Mouse (Mus musculus) brain, adult 2 months (tissue): ENCODE measurements around the gene Cnbp.

Experiments
- DNase-seq: peaks from one replicate; pipeline ENCODE4 v3.0.0; 2011; ENCODE audit warnings: low read depth, low spot score

The Cnbp gene

DNA sequence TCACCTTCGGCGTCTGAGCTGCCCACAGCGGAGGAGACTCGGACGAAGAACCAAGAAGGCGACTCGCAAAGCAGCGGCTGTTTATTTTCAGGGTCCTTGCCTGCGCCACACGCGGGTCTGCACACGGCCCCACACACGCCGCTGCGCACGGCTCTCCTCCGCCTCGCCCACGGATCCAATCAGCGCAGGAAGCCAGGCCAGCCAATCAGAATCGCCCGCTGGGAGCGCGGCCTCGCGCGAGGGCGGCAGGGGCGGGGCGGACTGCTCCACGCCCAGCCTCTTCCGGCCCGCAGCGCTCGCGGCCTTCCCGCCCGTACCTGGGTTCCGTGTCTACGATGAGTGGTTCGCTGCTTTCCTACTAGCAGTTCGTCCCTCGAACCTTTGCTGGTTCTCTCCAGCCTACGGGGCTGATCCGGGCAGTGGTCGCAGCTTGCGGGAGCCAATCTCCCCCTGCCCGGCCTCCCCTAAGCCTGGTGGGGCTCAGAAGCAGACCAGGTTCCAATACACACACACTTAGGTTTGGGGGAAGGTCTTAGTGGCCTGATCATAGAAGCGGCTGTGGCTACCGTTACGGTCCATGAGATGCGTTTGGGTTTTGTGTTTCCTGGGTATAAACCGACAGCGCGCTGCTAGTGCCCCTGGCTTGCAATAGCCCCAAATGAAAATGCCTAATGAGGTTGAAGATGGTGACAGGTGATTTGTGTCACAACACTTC, at the start of gene Cnbp:
Gene Cnbp, minus strand, starts transcription at position 207 of the 715 bp plus-strand sequence.
- peak; percentile 99 for DNase-seq

DNA sequence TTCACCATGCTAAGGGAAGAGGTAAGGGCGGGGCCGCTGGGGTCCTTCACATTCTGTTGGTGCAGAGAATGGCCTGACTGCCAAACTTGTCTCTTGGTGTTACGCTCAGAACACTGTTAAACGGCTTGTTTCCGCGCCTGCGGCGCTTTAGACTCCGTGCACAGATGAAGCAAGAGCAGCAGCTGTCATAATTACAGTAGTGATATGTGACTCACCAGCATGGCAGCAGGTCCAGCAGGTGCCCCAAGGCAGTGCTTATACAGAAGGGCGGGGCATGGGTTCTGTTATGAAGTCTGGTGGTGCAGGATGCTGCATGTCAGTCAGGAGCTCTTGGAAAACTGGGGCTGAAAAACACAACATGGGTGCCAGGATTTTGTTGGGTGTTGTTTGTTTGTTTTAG, 47.1 kb upstream of the Cnbp start:
- peak; percentile 41 for DNase-seq

- peak; percentile 81 for DNase-seq
These were observed 43.0 kb upstream of the Cnbp start for GRCm38 (mm10) chr6:87893931-87894330.

- peak; percentile 99 for DNase-seq
These were observed 36.8 kb upstream of the Cnbp start, which contains the start of gene Copg1 for GRCm38 (mm10) chr6:87887594-87888233. Gene Copg1 (plus strand): TSS chr6:87887814.

DNA sequence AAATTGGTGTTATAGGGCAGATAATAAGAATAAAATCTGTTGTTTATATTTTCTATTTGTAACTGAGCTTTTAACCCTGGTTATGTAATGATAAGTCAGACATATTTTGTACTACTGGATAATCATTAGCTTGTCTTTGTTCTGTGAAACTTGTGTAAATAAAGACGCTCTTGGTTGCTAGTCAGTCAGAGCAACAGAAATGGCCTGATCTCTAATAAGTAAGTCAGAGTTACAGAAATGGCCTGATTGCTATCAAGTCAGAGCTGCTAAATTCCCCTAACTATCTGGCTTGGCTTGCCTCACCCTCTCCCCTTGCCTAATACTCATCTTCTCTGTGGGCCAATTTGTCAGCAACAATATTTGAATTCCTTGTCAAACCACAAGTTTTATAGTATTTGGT, 35.8 kb upstream of the Cnbp start:
- DNase-seq, result no peak

- DNase-seq, result peak; percentile 97
These were observed 31.9 kb upstream of the Cnbp start for GRCm38 (mm10) chr6:87882816-87883215.

GRCm38 (mm10) chr6:87882221-87882620, 31.3 kb upstream of the Cnbp start:
- no peak for DNase-seq

- DNase-seq, result no peak
These were observed 28.7 kb upstream of the Cnbp start for GRCm38 (mm10) chr6:87879628-87880027.

GRCm38 (mm10) chr6:87879010-87879409, 28.1 kb upstream of the Cnbp start:
- no peak for DNase-seq

GRCm38 (mm10) chr6:87876068-87876643, 25.2 kb upstream of the Cnbp start:
- DNase-seq, result no peak

- DNase-seq, result no peak
These were observed 24.7 kb upstream of the Cnbp start for GRCm38 (mm10) chr6:87875562-87875961.

GRCm38 (mm10) chr6:87875083-87875482, 24.2 kb upstream of the Cnbp start:
- peak; percentile 45 for DNase-seq

- DNase-seq, result no peak
These were observed 23.1 kb upstream of the Cnbp start for GRCm38 (mm10) chr6:87873963-87874362.

DNA sequence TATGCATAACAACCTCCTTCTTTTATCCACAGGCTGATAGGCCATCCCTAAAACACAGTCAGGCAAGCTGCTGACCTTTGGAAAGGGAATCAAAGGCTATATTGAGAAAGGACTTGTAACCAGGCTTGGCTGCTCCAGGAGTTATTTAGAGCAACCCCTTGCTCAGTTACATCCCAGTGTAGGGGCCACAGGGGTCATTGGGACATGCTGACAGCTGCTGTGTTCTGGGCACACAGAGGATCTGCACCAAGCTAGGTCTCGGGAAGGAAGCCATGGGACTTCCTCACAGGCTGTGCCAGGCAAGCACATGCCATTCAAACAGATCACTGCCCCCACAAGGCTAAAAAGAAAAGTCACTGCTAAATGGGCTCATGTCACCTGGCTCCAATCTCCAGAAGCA, 22.2 kb upstream of the Cnbp start:
- no peak for DNase-seq

DNA sequence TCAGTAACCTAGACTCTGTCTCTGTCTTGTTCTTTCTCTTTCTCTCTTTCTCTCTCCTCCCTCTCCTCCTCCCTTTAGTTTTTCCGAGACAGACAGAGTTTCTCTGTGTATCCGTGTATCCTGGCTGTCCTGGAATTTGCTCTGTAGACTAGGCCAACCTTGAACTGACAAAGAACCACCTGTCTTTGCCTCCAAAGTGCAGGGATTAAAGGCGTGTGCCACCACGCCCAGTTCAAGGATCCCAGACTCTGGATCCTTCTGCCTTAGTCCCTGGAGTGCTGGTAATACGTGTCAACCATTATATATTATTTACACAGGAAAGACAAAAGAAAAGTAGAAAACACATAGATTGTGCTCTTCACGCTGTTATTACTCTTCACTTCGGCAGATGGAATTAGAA, 20.3 kb upstream of the Cnbp start:
- DNase-seq, result no peak

DNA sequence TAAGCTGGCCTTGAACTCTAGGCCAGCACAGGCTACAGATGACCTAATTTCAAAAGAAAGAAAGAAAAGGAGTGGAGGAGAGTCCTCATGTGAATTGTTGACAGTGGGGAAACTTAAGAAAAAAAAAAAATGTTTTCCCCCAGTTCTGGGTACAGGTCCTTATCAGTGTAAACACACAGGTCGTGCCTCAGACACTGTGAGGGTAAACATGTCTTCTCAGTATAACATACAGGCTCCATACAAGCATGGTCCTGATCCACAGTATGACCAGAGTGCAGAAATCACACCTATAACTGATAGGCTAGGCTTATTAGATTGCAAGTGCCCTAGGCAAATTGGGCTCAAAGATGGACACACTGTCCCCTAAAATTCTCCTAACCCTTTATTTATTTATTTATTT, 19.5 kb upstream of the Cnbp start:
- DNase-seq, result no peak

DNA sequence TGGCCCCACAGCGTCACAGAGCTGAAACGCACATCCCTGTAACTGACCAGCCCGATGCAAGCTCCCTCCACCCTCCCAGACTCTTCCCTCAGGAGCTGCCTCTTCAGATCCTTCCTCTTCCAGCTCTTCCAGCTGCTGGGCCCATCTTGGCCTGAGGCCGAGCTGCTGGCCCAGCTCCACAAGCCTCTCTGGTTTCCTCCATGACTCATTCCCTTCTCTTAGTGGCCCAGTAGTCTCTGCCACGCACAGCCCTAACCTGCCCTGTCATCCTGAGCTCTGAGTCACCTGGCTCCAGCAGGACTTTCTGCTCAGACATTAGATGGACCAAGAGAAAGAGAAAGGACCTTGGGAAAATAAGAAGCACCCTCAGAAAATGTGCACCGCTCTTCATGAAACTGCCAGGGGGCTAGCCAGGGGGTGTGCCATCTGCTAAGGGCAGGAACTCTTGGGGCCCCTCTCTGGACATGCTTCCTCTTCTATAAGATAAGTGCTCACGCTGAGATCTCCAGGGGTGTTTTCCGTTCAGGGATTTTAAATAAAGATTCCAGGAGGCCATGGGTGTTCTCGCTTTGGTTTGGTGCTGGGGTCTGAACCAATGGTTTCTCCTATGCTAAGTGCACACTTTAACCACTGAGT, 18.1 kb upstream of the Cnbp start:
- DNase-seq, result peak; percentile 63

DNA sequence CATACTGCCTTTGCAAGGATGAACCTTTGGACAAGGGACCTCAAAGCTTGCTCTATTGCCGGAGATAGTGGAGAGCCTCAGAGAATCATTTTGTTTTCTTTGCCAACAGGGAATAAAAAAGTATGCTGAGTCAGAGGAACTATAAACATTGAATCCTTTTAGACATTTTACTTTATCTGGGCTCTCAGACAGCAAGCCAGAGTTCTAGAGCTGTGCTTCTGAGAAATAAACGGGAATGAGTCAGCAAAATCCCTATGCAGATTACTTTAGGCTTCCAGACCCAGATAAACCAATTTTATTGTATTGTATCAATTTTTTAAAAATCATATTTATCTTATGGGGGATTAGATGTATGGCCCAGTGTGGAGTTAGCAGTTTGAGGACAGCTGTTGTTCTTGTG, 16.4 kb upstream of the Cnbp start:
- peak; percentile 53 for DNase-seq

GRCm38 (mm10) chr6:87866211-87866610, 15.3 kb upstream of the Cnbp start:
- no peak for DNase-seq

DNA sequence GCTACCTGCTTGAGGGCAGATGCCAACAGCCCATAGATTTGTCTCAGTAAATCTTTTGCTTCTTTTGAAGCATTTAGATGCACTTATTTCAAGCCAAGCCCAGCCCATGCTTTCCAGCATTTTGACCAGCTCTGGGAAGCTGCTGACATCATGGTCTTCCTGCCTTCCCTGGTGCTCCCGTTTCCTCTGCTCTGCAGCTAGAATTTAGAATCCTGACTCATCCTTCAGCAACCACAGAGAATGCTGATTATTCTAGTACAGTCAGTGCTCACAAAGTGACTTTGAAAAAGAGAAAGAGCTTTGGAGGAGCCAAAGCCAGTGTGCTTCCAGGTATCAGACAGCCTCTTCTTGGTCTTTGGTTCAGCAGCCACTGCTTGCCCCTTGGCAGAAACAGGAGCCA, 6.2 kb upstream of the Cnbp start:
- DNase-seq, result peak; percentile 86

- DNase-seq, result no peak
These were observed 2.5 kb upstream of the Cnbp start for GRCm38 (mm10) chr6:87853446-87853845.

GRCm38 (mm10) chr6:87851871-87852270, 965 bp upstream of the Cnbp start:
- no peak for DNase-seq
